Mouse (Mus musculus) forebrain, embryonic 16.5 days (tissue): ENCODE measurements around the gene Myb. TPM values are rescaled to one million over a fixed set of nuclear protein-coding genes. Genes with fewer than 3 reads are reported as not detected.

Source experiments
- ATAC-seq: fragments of 200-750 bp; cut with Nextera tagmentation; 2 replicates; pipeline ENCODE4 v1.8.0; 2017; ENCODE audit warnings: mild to moderate bottlenecking, moderate library complexity
- H3K27ac ChIP-seq: fragments of 300-500 bp; sonication (generic); 2 replicates; pipeline ENCODE4 v1.5.1; 2014; ENCODE audit warnings: low read length, control low read depth
- H3K27me3 ChIP-seq: fragments of 300-500 bp; sonication (generic); replicated peaks from 2 replicates; pipeline ENCODE4 v1.6.1; 2014; ENCODE audit warnings: low read length; ENCODE audit not compliant: control insufficient read depth, insufficient read depth
- H3K36me3 ChIP-seq: fragments of 300-500 bp; sonication (generic); 2 replicates; pipeline ENCODE4 v1.6.1; 2014; ENCODE audit not compliant: control insufficient read depth, insufficient read depth
- H3K4me1 ChIP-seq: fragments of 300-500 bp; sonication (generic); replicated peaks from 2 replicates; pipeline ENCODE4 v1.6.1; 2014; ENCODE audit warnings: low read length; ENCODE audit not compliant: control insufficient read depth, insufficient read depth
- H3K4me2 ChIP-seq: fragments of 300-500 bp; sonication (generic); 2 replicates; pipeline ENCODE4 v1.6.1; 2014; ENCODE audit warnings: mild to moderate bottlenecking, low read length, control low read depth
- H3K4me3 ChIP-seq: fragments of 300-500 bp; sonication (generic); replicated peaks from 2 replicates; pipeline ENCODE4 v1.5.1; 2014; ENCODE audit warnings: mild to moderate bottlenecking, low read length, control low read depth
- H3K9ac ChIP-seq: fragments of 300-500 bp; sonication (generic); replicated peaks from 2 replicates; pipeline ENCODE4 v1.6.1; 2014; ENCODE audit warnings: low read depth, low read length, control low read depth
- H3K9me3 ChIP-seq: fragments of 300-500 bp; sonication (generic); 2 replicates; pipeline ENCODE4 v1.6.1; 2016; ENCODE audit warnings: low read length; ENCODE audit not compliant: control insufficient read depth
- WGBS: fragments of 180-500 bp; shearing (Covaris S2); extraction: QIAGEN DNeasy Blood & Tissue Kit; methylation state at CpG from one replicate; pipeline ENCODE4 v1.1.7; 2014; 5-methylcytosine and 5-hydroxymethylcytosine counted together
- polyA plus RNA-seq: library from polyadenylated mRNA; unstranded; fragments of >200 nt; fragmentation: Nextera tagmentation; extraction: Ambion mirVana; gene quantifications from 2 replicates; pipeline ENCODE4 v1.2.1, GENCODE M21; 2015

The Myb gene
- polyA plus RNA-seq, 1 experiment from 2014 or later, result 3.0 TPM

GRCm38 (mm10) chr10:21195597-21195996, 34.8 kb upstream of the Myb start:
- no peak overlapping the region for H3K4me2 ChIP-seq
- no peaks in the 10 kb centered on the region for H3K27me3 ChIP-seq
- 0 out of 2 replicates have a peak, but pooled peaks cover 2% of the 10 kb centered on the region for H3K4me1 ChIP-seq
- no peak for ATAC-seq
- H3K36me3 ChIP-seq, result no peaks in the 10 kb centered on the region
- no peak overlapping the region for H3K9ac ChIP-seq
- 30% methylated on average over 8 of the region's 8 CpGs for WGBS
- no peak overlapping the region for H3K27ac ChIP-seq
- no peaks in the 10 kb centered on the region for H3K9me3 ChIP-seq
- no peak overlapping the region for H3K4me3 ChIP-seq

GRCm38 (mm10) chr10:21193935-21194505, 33.2 kb upstream of the Myb start:
- WGBS, result 68% methylated on average over 3 of the region's 3 CpGs
- Histone ChIP-seq H3K27me3 (no peaks in the 10 kb centered on the region), H3K27ac (no peak overlapping the region), H3K4me3 (no peak overlapping the region), H3K4me1 (0 out of 2 replicates have a peak, but pooled peaks cover 2% of the 10 kb centered on the region), H3K36me3 (no peaks in the 10 kb centered on the region), H3K4me2 (no peak overlapping the region), H3K9me3 (no peaks in the 10 kb centered on the region), H3K9ac (no peak overlapping the region)
- ATAC-seq, result no peak

GRCm38 (mm10) chr10:21193088-21193934, 32.5 kb upstream of the Myb start:
- Histone ChIP-seq H3K4me3 (no peak overlapping the region), H3K36me3 (no peaks in the 10 kb centered on the region), H3K4me1 (0 out of 2 replicates have a peak, but pooled peaks cover 2% of the 10 kb centered on the region), H3K27me3 (no peaks in the 10 kb centered on the region), H3K9me3 (no peaks in the 10 kb centered on the region), H3K27ac (no peak overlapping the region), H3K9ac (no peak overlapping the region), H3K4me2 (no peak overlapping the region)
- 28% methylated on average over 10 of the region's 10 CpGs for WGBS
- no peak for ATAC-seq

DNA sequence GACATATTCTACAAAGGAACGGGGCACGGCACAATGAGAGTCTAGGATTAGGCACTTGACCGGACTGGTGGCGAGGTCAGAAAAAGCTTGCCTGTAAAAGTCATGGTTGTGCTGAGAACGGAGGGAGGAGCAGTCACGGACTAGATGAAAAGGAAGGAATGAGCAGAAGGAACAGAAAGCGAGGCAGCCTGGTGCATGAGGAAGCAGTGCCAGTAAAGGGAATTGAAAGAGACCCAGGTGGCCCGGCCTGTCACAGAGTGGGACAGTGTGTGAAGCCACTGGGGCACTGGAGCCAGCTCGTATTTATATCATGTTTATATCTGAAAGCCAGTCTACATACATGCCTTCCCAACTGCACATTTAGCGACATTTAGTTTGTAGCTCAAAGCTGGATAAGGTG, 31.7 kb upstream of the Myb start:
- H3K36me3 ChIP-seq, result no peaks in the 10 kb centered on the region
- H3K9ac ChIP-seq, result no peak overlapping the region
- no peak for ATAC-seq
- H3K27ac ChIP-seq, result no peak overlapping the region
- no peaks in the 10 kb centered on the region for H3K27me3 ChIP-seq
- WGBS, result 82% methylated on average over 10 of the region's 10 CpGs
- no peaks in the 10 kb centered on the region for H3K9me3 ChIP-seq
- 0 out of 2 replicates have a peak, but pooled peaks cover 2% of the 10 kb centered on the region for H3K4me1 ChIP-seq
- H3K4me2 ChIP-seq, result no peak overlapping the region
- H3K4me3 ChIP-seq, result no peak overlapping the region

GRCm38 (mm10) chr10:21189756-21190397, 29.1 kb upstream of the Myb start:
- no peak for ATAC-seq
- Histone ChIP-seq H3K4me1 (no peaks in the 10 kb centered on the region), H3K36me3 (no peaks in the 10 kb centered on the region), H3K4me2 (no peak overlapping the region), H3K9me3 (no peaks in the 10 kb centered on the region), H3K4me3 (no peak overlapping the region), H3K9ac (no peak overlapping the region), H3K27me3 (no peaks in the 10 kb centered on the region), H3K27ac (no peak overlapping the region)
- WGBS, result 78% methylated on average over 9 of the region's 9 CpGs

DNA sequence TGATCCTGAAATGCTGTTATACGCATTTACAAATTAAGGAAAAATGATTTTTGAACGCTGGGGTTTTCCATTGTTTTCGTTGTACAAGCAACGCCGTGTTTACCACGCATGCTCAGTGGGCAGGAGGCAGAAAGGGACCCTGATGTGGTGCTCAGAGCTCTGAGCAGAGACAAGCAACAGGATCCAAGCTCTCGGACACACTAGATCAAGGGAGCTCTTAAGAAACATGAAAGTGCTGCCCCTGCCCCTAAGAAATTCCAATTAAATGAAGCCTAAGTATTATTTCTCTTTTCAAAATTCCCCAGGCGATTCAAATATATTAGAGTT, 28.5 kb upstream of the Myb start:
- Histone ChIP-seq H3K4me2 (peak overlapping the region; percentile 60), H3K9ac (peak overlapping the region; percentile 25), H3K27ac (no peak overlapping the region), H3K27me3 (no peaks in the 10 kb centered on the region), H3K36me3 (no peaks in the 10 kb centered on the region), H3K9me3 (no peaks in the 10 kb centered on the region), H3K4me3 (peak overlapping the region; percentile 38), H3K4me1 (no peaks in the 10 kb centered on the region)
- 21% methylated on average over 8 of the region's 8 CpGs for WGBS
- ATAC-seq, result peak; percentile 75

DNA sequence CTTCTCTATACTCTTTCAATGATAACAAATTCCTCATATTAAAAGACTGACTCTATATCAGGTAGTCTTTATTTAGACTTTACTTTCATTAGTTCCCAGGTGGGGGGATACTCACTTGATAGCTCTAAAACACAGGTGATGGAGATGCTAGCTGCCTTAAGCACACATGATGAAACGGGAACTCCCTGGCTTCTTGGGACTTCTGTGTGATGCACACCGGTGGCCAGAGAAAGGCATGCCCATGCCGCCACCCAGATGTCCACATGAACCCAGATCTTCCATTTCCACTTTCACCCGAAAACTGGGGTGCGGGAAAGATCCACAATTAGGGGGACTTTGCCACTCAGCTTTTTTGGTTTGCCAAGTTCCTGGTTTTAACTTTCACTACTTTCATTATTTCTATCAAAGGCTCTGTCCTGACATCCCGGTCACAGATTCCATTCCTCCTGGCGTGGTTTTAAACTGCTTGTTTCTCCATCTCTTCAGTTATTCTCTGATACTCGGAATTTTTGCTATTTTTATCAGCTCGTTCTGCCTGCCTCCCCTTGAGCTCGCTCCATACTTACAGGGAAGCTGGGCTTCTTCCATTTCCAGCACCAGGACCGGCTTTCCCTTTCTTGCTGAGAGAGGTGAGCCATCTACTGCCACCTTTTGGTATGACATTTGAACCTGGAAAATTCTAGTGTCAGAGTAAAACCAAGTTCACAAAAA, 27.9 kb upstream of the Myb start:
- Histone ChIP-seq H3K4me3 (peak overlapping the region; percentile 38), H3K4me2 (peak overlapping the region; percentile 60), H3K27ac (no peak overlapping the region), H3K9me3 (no peaks in the 10 kb centered on the region), H3K4me1 (no peaks in the 10 kb centered on the region), H3K36me3 (no peaks in the 10 kb centered on the region), H3K9ac (peak overlapping the region; percentile 25; the same call in 1 of the 2 replicates), H3K27me3 (no peaks in the 10 kb centered on the region)
- ATAC-seq, result peak; percentile 91
- whole genome bisulfite sequencing, result 25% methylated on average over 11 of the region's 11 CpGs

DNA sequence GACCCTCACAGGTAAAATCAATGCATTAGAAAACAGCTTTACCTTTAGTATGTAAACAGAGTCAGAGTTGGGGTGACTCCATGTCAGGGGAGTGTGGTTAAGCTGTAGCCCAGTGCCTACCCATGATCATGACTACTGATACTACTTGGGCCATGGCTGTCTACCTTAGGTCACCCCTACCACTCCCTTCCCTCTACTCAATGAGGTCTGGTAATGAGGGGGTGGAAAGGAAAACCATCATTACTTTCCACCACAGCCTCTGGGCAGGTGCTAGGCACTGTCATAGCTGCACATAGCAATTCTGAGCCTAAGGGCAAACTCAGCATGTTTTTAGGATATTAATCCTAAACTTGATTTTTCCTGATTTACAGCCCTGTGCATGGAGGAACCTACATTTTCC, 27.1 kb upstream of the Myb start:
- no peaks in the 10 kb centered on the region for H3K36me3 ChIP-seq
- no peaks in the 10 kb centered on the region for H3K9me3 ChIP-seq
- H3K4me3 ChIP-seq, result no peak overlapping the region
- H3K9ac ChIP-seq, result no peak overlapping the region
- no peak overlapping the region for H3K4me2 ChIP-seq
- no peaks in the 10 kb centered on the region for H3K27me3 ChIP-seq
- H3K27ac ChIP-seq, result no peak overlapping the region
- no peak for ATAC-seq
- no peaks in the 10 kb centered on the region for H3K4me1 ChIP-seq

DNA sequence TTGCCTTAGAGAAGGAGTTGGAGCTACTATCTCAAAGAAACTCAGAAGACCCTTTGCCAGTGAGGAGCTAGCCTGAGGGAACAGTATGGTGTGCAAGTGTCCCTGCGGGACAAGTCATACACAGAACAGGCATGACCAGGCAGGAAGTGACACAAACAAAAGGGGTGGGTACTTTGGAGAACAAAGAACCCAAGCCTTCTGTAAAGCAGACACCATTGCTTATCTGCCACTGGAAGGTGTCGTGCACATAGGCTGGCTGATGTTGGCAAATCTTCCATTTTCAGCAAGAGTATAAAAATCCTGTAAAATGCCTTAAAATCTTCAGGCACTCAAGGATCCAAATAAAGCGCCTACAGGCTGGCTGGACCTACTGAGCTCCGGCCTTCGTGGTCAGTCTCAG, 25.9 kb upstream of the Myb start:
- no peaks in the 10 kb centered on the region for H3K36me3 ChIP-seq
- WGBS, result 88% methylated on average over 5 of the region's 5 CpGs

More for the DNA sequence above, 25.9 kb upstream of the Myb start:
- Histone ChIP-seq H3K9me3 (no peaks in the 10 kb centered on the region), H3K4me2 (no peak overlapping the region), H3K4me3 (no peak overlapping the region), H3K9ac (no peak overlapping the region), H3K27ac (no peak overlapping the region), H3K4me1 (no peaks in the 10 kb centered on the region), H3K27me3 (no peaks in the 10 kb centered on the region)
- ATAC-seq, result no peak
